Mouse (Mus musculus) kidney, adult 2 months (tissue): ENCODE measurements around the gene Iqcf4.

Experiments
- CTCF ChIP-seq: fragments of 200-500 bp; conservative IDR thresholded peaks from 2 replicates; pipeline ENCODE4 v1.5.1; 2011; ENCODE audit warnings: low read depth, mild to moderate bottlenecking, control low read depth, low read length, moderate library complexity, mixed read lengths; ENCODE audit not compliant: insufficient read depth, insufficient read length
- POLR2A ChIP-seq: fragments of 200-500 bp; IDR thresholded peaks from one replicate; pipeline ENCODE4 v1.6.1; 2011; ENCODE audit warnings: low read depth, low read length, control low read depth

DNA sequence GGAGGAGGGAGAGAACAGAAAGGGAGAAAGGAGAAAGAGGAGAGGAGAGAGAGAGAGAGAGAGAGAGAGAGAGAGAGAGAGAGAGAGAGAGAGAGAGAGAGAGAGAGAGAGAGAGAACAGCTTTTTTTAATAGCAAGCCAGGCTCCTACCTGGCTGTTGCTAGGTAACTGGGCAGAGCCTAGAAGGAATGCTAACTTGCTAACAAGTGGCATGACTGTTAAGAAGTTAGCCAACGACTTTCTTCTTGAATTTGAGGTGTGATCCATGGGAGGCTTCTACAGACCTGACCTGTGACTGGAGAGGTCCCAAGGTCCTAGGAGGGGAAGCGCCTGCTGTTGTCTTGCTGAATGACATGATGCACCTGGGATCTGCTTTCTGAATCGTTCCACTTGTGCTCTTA is 43.8 kb upstream of the Iqcf4 start:
- TF ChIP-seq CTCF: no peak
- TF ChIP-seq POLR2A: no peak
